Comparison of ENCODE assay signal across 24 mouse cellular contexts in genomic region chr2:112900747-112901146, GRCm38 (mm10).
"Had no signal": no experiment of that assay in that cellular context is flagged by ENCODE, and none has a peak within 500 bp of the region (broad histone marks: within the 10 kb centered on the region; RNA-seq: fewer than 3 reads in every experiment).

No protein-coding gene starts in this region.

- H3K4me1 ChIP-seq: heart, embryonic 10.5 days; heart, embryonic 12.5 days; hindbrain, embryonic 10.5 days; hindbrain, embryonic 12.5 days; intestine, embryonic 15.5 days; limb, embryonic 10.5 days; limb, embryonic 12.5 days had no signal

- H3K4me3 ChIP-seq: gastrocnemius, adult 2 months; heart, embryonic 10.5 days; heart, embryonic 12.5 days; hindbrain, embryonic 10.5 days; hindbrain, embryonic 12.5 days; intestine, embryonic 15.5 days; layer of hippocampus, adult 2 months; left cerebral cortex, adult 2 months; limb, embryonic 10.5 days; limb, embryonic 12.5 days had no signal

- H3K27ac ChIP-seq: gastrocnemius, adult 2 months; heart, embryonic 10.5 days; hindbrain, embryonic 10.5 days; hindbrain, embryonic 12.5 days; hindbrain, embryonic 14.5 days; intestine, embryonic 15.5 days; layer of hippocampus, adult 2 months; left cerebral cortex, adult 2 months; limb, embryonic 10.5 days; limb, embryonic 12.5 days had no signal

- ATAC-seq: hindbrain, embryonic 16.5 days; inflammation-experienced regulatory T-cells, adult 6 months; intestine, embryonic 15.5 days; intestine, postnatal 0 days had no signal

- H3K9ac ChIP-seq: heart, embryonic 12.5 days; hindbrain, embryonic 12.5 days; hindbrain, embryonic 14.5 days; intestine, embryonic 15.5 days; limb, embryonic 12.5 days had no signal

- H3K36me3 ChIP-seq: heart, embryonic 10.5 days; heart, embryonic 12.5 days; hindbrain, embryonic 10.5 days; hindbrain, embryonic 12.5 days; intestine, embryonic 15.5 days; limb, embryonic 10.5 days; limb, embryonic 12.5 days had no signal

- H3K27me3 ChIP-seq: heart, embryonic 12.5 days; hindbrain, embryonic 12.5 days; intestine, embryonic 15.5 days; limb, embryonic 12.5 days had no signal

- H3K4me2 ChIP-seq: heart, embryonic 12.5 days; hindbrain, embryonic 12.5 days; hindbrain, embryonic 14.5 days; intestine, embryonic 15.5 days; limb, embryonic 12.5 days had no signal

- H3K9me3 ChIP-seq: heart, embryonic 10.5 days; heart, embryonic 12.5 days; hindbrain, embryonic 10.5 days; hindbrain, embryonic 12.5 days; intestine, embryonic 15.5 days; limb, embryonic 10.5 days; limb, embryonic 12.5 days had no signal

- DNase-seq: gastrocnemius, adult 2 months; gastrocnemius, postnatal 10 days; gastrocnemius, postnatal 25 days; heart, postnatal 10 days; heart, postnatal 4 days; kidney, adult 18-20 months; kidney, adult 8-10 months; kidney, postnatal 10 days; kidney, postnatal 25 days; kidney, postnatal 4 days; liver had no signal
